25 mouse cellular contexts compared by ENCODE assay signal in the genomic region with DNA sequence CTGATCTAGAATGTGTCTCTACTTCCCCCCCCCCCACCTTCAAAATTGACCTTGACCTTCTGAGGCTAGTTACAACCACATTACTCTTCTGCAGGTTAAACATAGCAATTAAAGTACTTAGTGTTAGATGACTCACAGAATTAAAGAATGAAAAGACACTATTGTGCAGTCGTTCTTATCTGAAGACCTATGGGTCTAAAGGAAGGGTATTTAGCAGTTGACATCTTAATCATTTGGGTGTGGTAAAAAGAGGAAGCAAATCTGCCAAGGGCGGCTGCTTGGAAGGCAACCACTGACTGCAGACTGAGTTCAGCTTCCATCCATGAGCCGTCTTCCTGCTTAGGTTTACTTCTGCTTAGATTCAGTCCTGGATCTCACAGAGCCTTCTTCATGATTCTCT. TPM values are rescaled to one million over a fixed set of nuclear protein-coding genes. Genes with fewer than 3 reads are reported as not detected.
DNase-seq lines count a peak whose midpoint lies in the region; ATAC-seq and TF ChIP-seq lines count a peak whose summit lies in the region.
"Had no signal": no experiment of that assay in that cellular context is flagged by ENCODE, and none has a peak within 500 bp of the region (broad histone marks: within the 10 kb centered on the region; RNA-seq: fewer than 3 reads in every experiment).

No protein-coding gene starts in this region.

- 67% methylated on average over 3 of the region's 3 CpGs for WGBS in midbrain, embryonic 15.5 days

- H3K79me2 ChIP-seq in C2C12 (ENCODE audit: control insufficient read depth, insufficient read depth) = no peaks in the 10 kb centered on the region

- peaks cover 7% of the 10 kb centered on the region for H3K27me3 ChIP-seq in C2C12 (ENCODE audit: control insufficient read depth, insufficient read depth, insufficient read length)
- no peaks in the 10 kb centered on the region for H3K27me3 ChIP-seq in midbrain, embryonic 15.5 days (replicated peaks)
- H3K27me3 ChIP-seq: heart, embryonic 15.5 days; hindbrain, embryonic 15.5 days; kidney, embryonic 15.5 days; limb, embryonic 12.5 days had no signal

- H3K4me1 ChIP-seq in midbrain, embryonic 15.5 days = peaks cover 10% of the 10 kb centered on the region; the same call in 1 of the 2 replicates
- H3K4me1 ChIP-seq: kidney, embryonic 15.5 days had no signal

- H3K4me3 ChIP-seq in C2C12 (ENCODE audit: insufficient read depth, poor library complexity, severe bottlenecking) = no peak overlapping the region
- H3K4me3 ChIP-seq in midbrain, embryonic 15.5 days = no peak overlapping the region
- H3K4me3 ChIP-seq: forebrain, embryonic 10.5 days; heart, embryonic 15.5 days; hindbrain, embryonic 15.5 days; kidney, embryonic 15.5 days; limb, embryonic 12.5 days; liver, embryonic 13.5 days; midbrain, embryonic 12.5 days had no signal

- no peak overlapping the region for H3ac ChIP-seq in C2C12 (ENCODE audit: control insufficient read depth, insufficient read length, low read depth)

- no peaks in the 10 kb centered on the region for H3K9me3 ChIP-seq in midbrain, embryonic 15.5 days
- H3K9me3 ChIP-seq: forebrain, embryonic 10.5 days; heart, embryonic 15.5 days; hindbrain, embryonic 15.5 days; kidney, embryonic 15.5 days; limb, embryonic 12.5 days; liver, embryonic 13.5 days; midbrain, embryonic 12.5 days had no signal

- H3K27ac ChIP-seq in midbrain, embryonic 15.5 days = no peak overlapping the region
- H3K27ac ChIP-seq: forebrain, embryonic 10.5 days; heart, embryonic 15.5 days; hindbrain, embryonic 15.5 days; kidney, embryonic 15.5 days; limb, embryonic 12.5 days; liver, embryonic 13.5 days; macrophage; midbrain, embryonic 12.5 days had no signal

- no peaks in the 10 kb centered on the region for H3K36me3 ChIP-seq in C2C12 (ENCODE audit: control insufficient read depth, insufficient read depth)
- H3K36me3 ChIP-seq in midbrain, embryonic 15.5 days (replicated peaks) = no peaks in the 10 kb centered on the region
- H3K36me3 ChIP-seq: forebrain, embryonic 10.5 days; heart, embryonic 15.5 days; hindbrain, embryonic 15.5 days; kidney, embryonic 15.5 days; limb, embryonic 12.5 days; liver, embryonic 13.5 days; midbrain, embryonic 12.5 days had no signal

- H3K9ac ChIP-seq in midbrain, embryonic 15.5 days = no peak overlapping the region
- H3K9ac ChIP-seq: forebrain, postnatal 0 days; heart, embryonic 15.5 days; hindbrain, embryonic 15.5 days; kidney, embryonic 15.5 days; limb, embryonic 12.5 days; liver, embryonic 13.5 days; lung, embryonic 14.5 days; midbrain, embryonic 12.5 days had no signal

- peak; percentile 80 for DNase-seq in 416B (ENCODE audit: low read depth)
- peak; percentile 70 for DNase-seq in R1 (ENCODE audit: low read depth, low spot score)
- DNase-seq in frontal cortex, postnatal 36 days (ENCODE audit: low spot score in 2 of 2) = no peak
- DNase-seq in lung, postnatal 10 days = no peak
- no peak for DNase-seq in right cerebral cortex, adult 18-20 months
- DNase-seq: adrenal gland, postnatal 25 days; cerebellum, adult 11 months; cerebellum, adult 9-11 months; forebrain, postnatal 0 days; heart, postnatal 36 days; kidney, adult 11 months; kidney, postnatal 36 days; liver, embryonic 13.5 days; lung, embryonic 14.5 days; thymus, postnatal 14 days had no signal

- H3K4me2 ChIP-seq in midbrain, embryonic 15.5 days = no peak overlapping the region
- H3K4me2 ChIP-seq: heart, embryonic 15.5 days; hindbrain, embryonic 15.5 days; kidney, embryonic 15.5 days; limb, embryonic 12.5 days; liver, embryonic 13.5 days; lung, embryonic 14.5 days; midbrain, embryonic 12.5 days had no signal

- peak; percentile 93 for ATAC-seq in megakaryocyte, adult 5-6 weeks (ENCODE audit: poor library complexity, severe bottlenecking)
- ATAC-seq in midbrain, embryonic 15.5 days (replicated peaks) = no peak

- no peak for TF ChIP-seq CTCF in C2C12 (IDR thresholded peaks at IDR 0.05; ENCODE audit: control insufficient read depth, insufficient read depth, insufficient read length)

- H3K79me3 ChIP-seq in C2C12 (ENCODE audit: low read depth) = no peaks in the 10 kb centered on the region

TF ChIP-seq in C2C12, 6 proteins besides CTCF, POLR2A, EP300 and RAD21:
- TF ChIP-seq MYOG (IDR thresholded peaks at IDR 0.05; ENCODE audit: control insufficient read depth, extremely low read depth, insufficient read length) = no peak
- TF ChIP-seq FOSL1 (IDR thresholded peaks at IDR 0.05; ENCODE audit: insufficient read depth, low read length, poor library complexity, severe bottlenecking) = peak; percentile 75
- no peak for TF ChIP-seq USF1 (IDR thresholded peaks at IDR 0.05; ENCODE audit: low read depth)
- peak; percentile 39 for TF ChIP-seq MAX (IDR thresholded peaks at IDR 0.05)
TF ChIP-seq in C2C12: peak in this region for 2.

RNA-seq across cellular contexts. Expression of a gene that starts 27.3 kb away (rescaled TPM):
- polyA plus RNA-seq in C2C12 (2012; fragmentation: generic; extraction: Trizol) = 20.4 TPM
- total RNA-seq in megakaryocyte, adult 5-6 weeks (2015) = 65.2 and 67.0 TPM in 2 replicates
- 45.4 and 58.5 TPM in 2 replicates for total RNA-seq in megakaryocyte, adult 5-6 weeks (2017)
- 47.4 and 52.2 TPM in 2 replicates for polyA plus RNA-seq in midbrain, embryonic 15.5 days (2015; fragmentation: Nextera tagmentation; extraction: Ambion mirVana)

RNA-seq across cellular contexts. Expression of a gene that starts 54.2 kb away (rescaled TPM):
- 0.02 TPM for polyA plus RNA-seq in C2C12 (2012; fragmentation: generic; extraction: Trizol)
- total RNA-seq in megakaryocyte, adult 5-6 weeks (2015) = not detected in 2 replicates
- total RNA-seq in megakaryocyte, adult 5-6 weeks (2017) = 0.11 and 0.28 TPM in 2 replicates
- polyA plus RNA-seq in midbrain, embryonic 15.5 days (2015; fragmentation: Nextera tagmentation; extraction: Ambion mirVana) = 6.1 and 6.7 TPM in 2 replicates
- polyA plus RNA-seq: macrophage had no signal

Comparison
In these comparisons a context has a peak if more than half of its experiments do, and no peak if none do; other contexts are left out.
1. DNase-seq: peak in 416B (single experiment) and R1 (single experiment); none in frontal cortex, postnatal 36 days (0 of 2), lung, postnatal 10 days (single experiment) and right cerebral cortex, adult 18-20 months (single experiment).